Mouse (Mus musculus): ENCODE data around the gene Afap1.

- no peak for TF ChIP-seq CTCF (IDR thresholded peaks at IDR 0.05; ENCODE audit: low read depth)
- no peak for TF ChIP-seq EP300 (IDR thresholded peaks at IDR 0.05; ENCODE audit: low read depth)
These were observed 128.0 kb downstream of the Afap1 start for GRCm38 (mm10) chr5:36021091-36021490.

Measured in liver, postnatal 0 days (tissue).